Mouse (Mus musculus) heart, embryonic 12.5 days (tissue): ENCODE results near the gene Plekhb2. TPM values are rescaled to one million over a fixed set of nuclear protein-coding genes. Genes with fewer than 3 reads are reported as not detected.
A peak's percentile ranks its signal among the peaks of the same experiment; 100 is the strongest.

Experiments used
- ATAC-seq: fragments of 200-750 bp; cut with Nextera tagmentation; 2 replicates; pipeline ENCODE4 v1.8.0; 2017; ENCODE audit warnings: moderate TSS enrichment, moderate library complexity; ENCODE audit not compliant: insufficient number of reproducible peaks, low FRiP score
- H3K27ac ChIP-seq: fragments of 300-500 bp; sonication (generic); 2 replicates; pipeline ENCODE4 v1.5.1; 2016; ENCODE audit warnings: mild to moderate bottlenecking, moderate library complexity; ENCODE audit not compliant: poor library complexity, severe bottlenecking
- H3K27me3 ChIP-seq: fragments of 300-500 bp; sonication (generic); replicated peaks from 2 replicates; pipeline ENCODE4 v1.6.1; 2016; ENCODE audit warnings: mild to moderate bottlenecking, moderate library complexity
- H3K36me3 ChIP-seq: fragments of 300-500 bp; sonication (generic); 2 replicates; pipeline ENCODE4 v1.6.1; 2016; ENCODE audit warnings: mild to moderate bottlenecking, moderate library complexity
- H3K4me1 ChIP-seq: fragments of 300-500 bp; sonication (generic); replicated peaks from 2 replicates; pipeline ENCODE4 v1.6.1; 2016; ENCODE audit warnings: mild to moderate bottlenecking
- H3K4me2 ChIP-seq: fragments of 300-500 bp; sonication (generic); 2 replicates; pipeline ENCODE4 v1.6.1; 2016; ENCODE audit warnings: mild to moderate bottlenecking, moderate library complexity
- H3K4me3 ChIP-seq: fragments of 300-500 bp; sonication (generic); 2 replicates; pipeline ENCODE4 v1.5.1; 2016; ENCODE audit warnings: mild to moderate bottlenecking
- H3K9ac ChIP-seq: fragments of 300-500 bp; sonication (generic); 2 replicates; pipeline ENCODE4 v1.6.1; 2016; ENCODE audit warnings: mild to moderate bottlenecking, moderate library complexity
- H3K9me3 ChIP-seq: fragments of 300-500 bp; sonication (generic); replicated peaks from 2 replicates; pipeline ENCODE4 v1.6.1; 2016; ENCODE audit warnings: mild to moderate bottlenecking, moderate library complexity
- WGBS: fragments of 180-500 bp; shearing (Covaris S2); methylation state at CpG from one replicate; pipeline ENCODE4 v1.1.7; 2016; 5-methylcytosine and 5-hydroxymethylcytosine counted together
- polyA plus RNA-seq: library from polyadenylated mRNA; unstranded; fragments of >200 nt; fragmentation: Nextera tagmentation; extraction: Ambion mirVana; gene quantifications from 2 replicates; pipeline ENCODE4 v1.2.1, GENCODE M21; 2016

The Plekhb2 gene
- polyA plus RNA-seq, 1 experiment from 2014 or later = 67.3 TPM

DNA sequence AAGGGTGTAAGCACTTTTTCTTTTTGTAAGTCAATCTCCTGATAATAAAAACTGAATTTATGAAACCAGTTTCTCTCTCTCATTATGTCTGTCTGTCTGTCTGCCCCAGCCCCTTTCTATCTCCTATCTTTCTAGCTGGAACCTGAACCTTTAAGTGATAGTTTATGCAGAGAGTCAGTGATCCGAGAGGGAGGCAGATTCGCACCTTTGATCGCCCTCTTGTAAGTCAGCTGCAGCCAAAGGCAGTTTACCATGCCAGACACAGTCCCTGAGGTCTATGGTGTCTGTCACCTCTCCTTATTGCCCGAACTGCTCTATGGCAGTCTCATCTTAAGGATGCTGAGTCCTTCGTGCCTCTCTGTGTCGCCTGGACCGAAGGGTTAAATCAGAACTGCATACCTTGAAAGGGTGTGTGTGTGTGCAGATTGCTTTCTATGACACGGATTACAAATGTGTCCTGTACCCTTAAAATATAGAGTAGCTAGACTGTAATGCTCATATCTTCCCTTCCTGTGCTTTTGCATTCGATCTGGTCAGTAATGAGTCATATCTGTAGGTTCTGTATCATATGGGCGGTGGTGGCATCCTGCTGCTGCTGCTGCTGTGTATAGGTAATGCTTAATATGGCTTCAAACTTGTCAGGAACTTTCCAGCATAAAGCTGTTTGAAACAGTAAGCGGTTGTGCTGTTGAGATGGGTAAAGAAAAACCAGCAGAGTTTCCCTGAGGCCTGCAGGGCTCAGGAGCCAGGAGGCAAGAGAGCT, 2.5 kb downstream of the Plekhb2 start:
- H3K9me3 ChIP-seq = no peaks in the 10 kb centered on the region
- H3K36me3 ChIP-seq = no peaks in the 10 kb centered on the region
- ATAC-seq = no peak
- WGBS = 70% methylated on average over 11 of the region's 11 CpGs
- no peak overlapping the region for H3K4me3 ChIP-seq
- H3K9ac ChIP-seq = no peak overlapping the region
- H3K4me1 ChIP-seq = peaks cover 26% of the 10 kb centered on the region
- no peaks in the 10 kb centered on the region for H3K27me3 ChIP-seq
- peak overlapping the region; percentile 60 for H3K27ac ChIP-seq
- no peak overlapping the region for H3K4me2 ChIP-seq

DNA sequence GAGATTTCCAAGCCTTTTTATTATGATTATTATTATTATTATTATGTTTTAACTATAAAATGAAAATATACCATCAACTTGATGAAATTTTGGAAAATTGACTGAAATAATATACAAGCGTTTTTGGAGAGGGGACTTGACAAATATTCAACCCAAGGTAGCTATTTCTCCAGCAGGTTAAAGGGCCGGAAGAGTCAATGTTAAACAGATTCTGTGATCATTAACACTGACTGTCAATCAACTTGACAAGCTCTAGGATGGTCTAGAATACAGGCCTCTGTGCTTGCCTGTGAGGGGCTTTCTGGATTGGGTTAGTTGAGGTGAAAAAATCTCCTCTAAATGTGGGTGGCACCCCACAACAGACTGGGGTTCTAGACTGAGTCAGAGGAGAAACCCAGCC, 4.0 kb downstream of the Plekhb2 start:
- ATAC-seq = no peak
- no peaks in the 10 kb centered on the region for H3K27me3 ChIP-seq
- H3K4me3 ChIP-seq = no peak overlapping the region
- H3K27ac ChIP-seq = no peak overlapping the region
- H3K36me3 ChIP-seq = no peaks in the 10 kb centered on the region
- peaks cover 26% of the 10 kb centered on the region for H3K4me1 ChIP-seq
- no peak overlapping the region for H3K4me2 ChIP-seq
- no peaks in the 10 kb centered on the region for H3K9me3 ChIP-seq
- 81% methylated on average over 2 of the region's 2 CpGs for WGBS
- no peak overlapping the region for H3K9ac ChIP-seq

DNA sequence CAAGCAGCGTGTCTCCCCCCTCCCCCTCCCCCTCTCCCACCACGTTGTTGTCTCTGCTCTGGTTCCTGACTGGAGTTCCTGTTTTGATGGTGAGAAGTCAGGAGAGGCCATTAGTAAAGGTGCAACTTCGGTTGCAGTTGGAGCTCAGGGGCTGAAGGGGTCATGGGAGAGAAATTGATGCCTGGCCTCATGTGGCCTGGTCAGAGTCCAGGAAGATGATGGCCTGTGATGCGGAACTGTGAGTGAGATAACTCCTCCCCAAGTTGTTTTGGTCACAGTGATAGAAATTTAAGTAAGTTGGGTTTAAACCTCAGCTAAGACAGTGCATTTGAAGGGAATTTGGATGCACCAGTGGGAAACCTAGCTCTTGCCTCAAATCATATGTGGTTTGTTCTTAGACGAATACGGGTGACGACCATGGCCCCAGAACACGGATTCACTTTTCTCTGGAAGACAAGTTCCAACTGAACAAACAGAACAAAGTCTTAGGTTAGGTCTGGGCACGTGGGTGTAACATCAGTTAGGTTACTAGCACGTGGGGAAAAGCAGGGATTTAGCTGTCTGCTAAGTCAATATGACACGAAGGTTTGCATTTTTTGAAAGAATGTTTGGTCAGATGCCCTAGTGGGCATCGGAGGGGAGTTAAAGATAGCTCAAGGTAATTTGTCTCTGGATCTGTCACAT, 5.4 kb downstream of the Plekhb2 start:
- no peak for ATAC-seq
- Histone ChIP-seq H3K27me3 (no peaks in the 10 kb centered on the region), H3K9me3 (no peaks in the 10 kb centered on the region), H3K9ac (no peak overlapping the region), H3K36me3 (no peaks in the 10 kb centered on the region), H3K4me3 (no peak overlapping the region), H3K27ac (no peak overlapping the region), H3K4me1 (peaks cover 26% of the 10 kb centered on the region), H3K4me2 (no peak overlapping the region)
- WGBS = 74% methylated on average over 12 of the region's 12 CpGs

DNA sequence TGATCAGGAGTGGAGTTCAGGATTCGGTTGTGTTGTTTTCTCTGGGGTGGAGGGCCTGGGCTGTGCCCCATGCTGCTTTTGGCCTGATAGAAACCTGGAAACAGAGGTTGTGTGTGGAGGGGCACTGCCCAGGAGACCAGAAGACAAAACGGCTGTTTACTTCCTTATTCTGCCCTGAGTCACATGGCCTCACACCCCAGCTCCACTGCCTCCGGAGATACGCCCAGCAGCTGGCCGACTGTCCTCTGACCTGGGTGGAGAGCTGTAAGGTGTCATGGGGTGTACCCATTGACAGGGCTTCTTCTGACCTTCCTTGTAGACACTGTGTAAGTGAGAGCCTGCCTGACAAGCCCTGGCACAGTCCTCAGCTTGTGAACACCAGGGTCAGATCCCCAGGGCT, 8.9 kb downstream of the Plekhb2 start:
- ATAC-seq = no peak
- Histone ChIP-seq H3K27ac (no peak overlapping the region), H3K4me2 (no peak overlapping the region), H3K4me1 (peaks cover 4% of the 10 kb centered on the region), H3K4me3 (no peak overlapping the region), H3K9me3 (no peaks in the 10 kb centered on the region), H3K27me3 (no peaks in the 10 kb centered on the region), H3K36me3 (peaks cover 18% of the 10 kb centered on the region), H3K9ac (no peak overlapping the region)
- WGBS = 71% methylated on average over 5 of the region's 5 CpGs

DNA sequence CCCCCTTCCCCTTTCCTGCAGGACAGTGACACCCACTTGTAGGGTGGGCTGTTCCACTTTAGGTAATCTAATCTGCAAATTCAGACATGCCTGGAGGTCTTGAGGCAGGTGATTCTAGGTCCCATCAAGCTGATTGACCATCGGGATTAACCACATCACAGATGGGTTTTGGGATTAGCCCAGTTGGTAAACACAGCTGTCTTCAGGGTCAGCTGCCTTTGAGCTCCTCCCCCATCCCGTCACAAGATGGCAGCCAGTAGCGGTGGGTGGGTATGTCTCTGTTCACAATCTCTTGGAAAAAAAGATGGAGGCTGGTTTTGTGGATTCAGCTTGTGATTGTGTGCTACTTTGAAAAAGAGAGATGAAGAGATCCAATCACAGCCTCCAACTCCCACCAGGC, 10.0 kb downstream of the Plekhb2 start:
- Histone ChIP-seq H3K9me3 (no peaks in the 10 kb centered on the region), H3K9ac (no peak overlapping the region), H3K4me2 (no peak overlapping the region), H3K27me3 (no peaks in the 10 kb centered on the region), H3K4me1 (peaks cover 15% of the 10 kb centered on the region), H3K36me3 (peaks cover 18% of the 10 kb centered on the region), H3K4me3 (no peak overlapping the region), H3K27ac (no peak overlapping the region)
- 82% methylated on average over 3 of the region's 3 CpGs for WGBS
- no peak for ATAC-seq

DNA sequence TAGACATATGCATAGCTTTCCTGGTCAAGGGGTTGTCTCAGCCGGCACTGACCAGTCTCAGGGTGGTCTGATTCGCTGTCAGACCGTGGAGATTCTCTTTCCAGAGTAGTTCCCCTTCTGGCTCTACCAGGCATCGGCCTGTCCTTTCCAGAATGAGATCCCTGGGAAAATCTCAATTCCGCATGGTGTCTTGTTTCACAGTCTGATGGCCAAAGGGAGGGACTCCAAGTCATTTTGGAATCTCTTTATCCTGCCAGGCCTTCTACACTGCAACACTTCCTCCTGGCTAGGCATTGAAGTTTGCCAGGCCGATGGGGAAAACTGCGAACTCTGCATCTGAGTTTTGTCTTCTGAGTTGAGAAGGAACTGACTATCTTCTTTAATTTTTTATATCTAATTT, 10.4 kb downstream of the Plekhb2 start:
- Histone ChIP-seq H3K4me1 (peaks cover 15% of the 10 kb centered on the region), H3K9me3 (no peaks in the 10 kb centered on the region), H3K9ac (no peak overlapping the region), H3K4me2 (no peak overlapping the region), H3K27ac (no peak overlapping the region), H3K27me3 (no peaks in the 10 kb centered on the region), H3K36me3 (peaks cover 18% of the 10 kb centered on the region), H3K4me3 (no peak overlapping the region)
- no peak for ATAC-seq
- 89% methylated on average over 7 of the region's 7 CpGs for WGBS

DNA sequence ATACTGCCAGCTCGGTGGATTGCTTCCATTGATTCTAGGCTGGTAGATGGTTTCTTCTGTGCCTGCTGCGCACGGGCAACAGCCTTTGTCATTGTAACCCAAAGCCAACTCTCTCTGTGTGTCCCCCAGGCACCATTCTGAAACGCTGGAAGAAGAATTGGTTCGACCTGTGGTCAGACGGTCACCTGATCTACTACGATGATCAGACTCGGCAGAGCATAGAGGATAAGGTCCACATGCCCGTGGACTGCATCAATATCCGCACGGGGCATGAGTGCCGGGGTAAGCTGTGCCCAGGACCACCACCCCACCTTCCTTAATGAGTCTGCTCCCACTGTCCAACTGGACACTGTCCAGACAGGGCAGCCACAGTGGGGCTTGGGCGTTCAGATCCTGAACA, 13.1 kb downstream of the Plekhb2 start:
- no peak overlapping the region for H3K4me3 ChIP-seq
- no peaks in the 10 kb centered on the region for H3K9me3 ChIP-seq
- 93% methylated on average over 13 of the region's 13 CpGs for WGBS

DNA sequence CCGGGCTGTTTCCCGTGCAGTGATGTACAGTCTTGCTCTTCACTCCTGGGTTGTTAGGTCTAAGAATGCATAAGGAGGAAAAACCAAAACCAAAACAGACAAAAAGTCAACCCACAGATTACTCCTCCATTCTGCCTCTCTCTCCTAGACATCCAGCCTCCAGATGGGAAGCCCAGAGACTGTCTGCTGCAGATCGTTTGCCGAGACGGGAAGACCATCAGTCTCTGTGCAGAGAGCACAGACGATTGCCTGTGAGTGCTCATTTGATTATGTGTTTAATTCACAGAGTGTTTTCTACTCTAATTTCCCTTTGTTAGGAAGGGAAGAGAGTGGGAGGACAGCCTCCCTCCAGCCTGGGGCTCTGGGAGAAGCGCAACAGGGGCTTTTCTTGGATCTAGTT, 13.5 kb downstream of the Plekhb2 start:
- no peak overlapping the region for H3K9ac ChIP-seq
- WGBS = 80% methylated on average over 7 of the region's 7 CpGs

More for the DNA sequence above, 13.1 kb downstream of the Plekhb2 start:
- peaks cover 15% of the 10 kb centered on the region for H3K4me1 ChIP-seq
- no peak for ATAC-seq
- H3K27ac ChIP-seq = no peak overlapping the region
- H3K36me3 ChIP-seq = peaks cover 26% of the 10 kb centered on the region
- H3K9ac ChIP-seq = no peak overlapping the region
- no peak overlapping the region for H3K4me2 ChIP-seq
- H3K27me3 ChIP-seq = no peaks in the 10 kb centered on the region

DNA sequence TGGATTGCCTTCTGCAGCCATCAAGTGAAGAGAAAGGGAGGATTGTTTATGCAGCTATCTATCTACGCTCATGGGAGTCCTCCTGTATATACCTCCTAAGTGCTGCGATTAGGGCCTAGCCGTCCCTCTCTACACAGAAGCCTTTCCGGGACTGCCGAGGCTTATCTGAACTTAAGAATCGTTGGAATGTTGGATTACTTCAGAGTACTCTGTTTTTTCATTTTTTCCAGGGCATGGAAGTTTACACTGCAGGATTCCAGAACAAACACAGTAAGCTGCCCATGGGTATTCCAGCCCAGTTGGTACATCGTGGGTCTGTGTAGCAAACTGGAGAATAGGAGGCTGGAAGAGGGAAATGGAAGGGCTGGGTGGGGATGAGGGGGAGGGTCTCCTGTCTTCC, 14.5 kb downstream of the Plekhb2 start:
- H3K4me3 ChIP-seq = no peak overlapping the region
- no peak overlapping the region for H3K27ac ChIP-seq
- peaks cover 15% of the 10 kb centered on the region for H3K4me1 ChIP-seq
- H3K36me3 ChIP-seq = peaks cover 35% of the 10 kb centered on the region
- no peaks in the 10 kb centered on the region for H3K27me3 ChIP-seq
- 12% methylated on average over 7 of the region's 7 CpGs for WGBS
- ATAC-seq = peak; percentile 65; the same call in 1 of the 2 replicates
- no peak overlapping the region for H3K9ac ChIP-seq
- H3K9me3 ChIP-seq = no peaks in the 10 kb centered on the region
- H3K4me2 ChIP-seq = no peak overlapping the region

More for the DNA sequence above, 13.5 kb downstream of the Plekhb2 start:
- Histone ChIP-seq H3K36me3 (peaks cover 26% of the 10 kb centered on the region), H3K4me3 (no peak overlapping the region), H3K4me2 (no peak overlapping the region), H3K27me3 (no peaks in the 10 kb centered on the region), H3K9me3 (no peaks in the 10 kb centered on the region), H3K4me1 (peaks cover 15% of the 10 kb centered on the region), H3K27ac (no peak overlapping the region)
- ATAC-seq = no peak

DNA sequence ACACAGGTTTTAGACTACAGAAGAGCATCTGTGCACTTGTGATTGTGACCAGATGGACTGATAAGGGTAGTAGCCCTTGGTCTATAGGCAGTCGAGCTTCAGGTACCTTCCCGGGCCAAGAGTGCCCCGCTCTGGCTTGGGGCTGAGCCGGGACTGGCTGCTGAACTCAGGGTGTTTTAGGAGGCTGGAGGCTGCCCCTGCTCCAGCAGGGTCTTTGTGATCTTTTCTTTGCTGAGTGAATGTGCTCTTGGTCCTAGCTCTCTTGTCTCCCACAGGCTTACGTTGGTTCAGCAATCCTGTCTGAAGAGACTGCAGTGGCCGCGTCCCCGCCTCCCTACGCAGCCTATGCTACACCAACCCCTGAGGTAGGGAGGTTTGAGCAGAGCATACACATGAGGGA, 16.1 kb downstream of the Plekhb2 start:
- Histone ChIP-seq H3K4me1 (peaks cover 15% of the 10 kb centered on the region), H3K4me3 (no peak overlapping the region), H3K4me2 (no peak overlapping the region), H3K27me3 (no peaks in the 10 kb centered on the region), H3K9me3 (no peaks in the 10 kb centered on the region), H3K36me3 (peaks cover 49% of the 10 kb centered on the region), H3K27ac (no peak overlapping the region), H3K9ac (no peak overlapping the region)
- 83% methylated on average over 9 of the region's 9 CpGs for WGBS
- ATAC-seq = no peak

DNA sequence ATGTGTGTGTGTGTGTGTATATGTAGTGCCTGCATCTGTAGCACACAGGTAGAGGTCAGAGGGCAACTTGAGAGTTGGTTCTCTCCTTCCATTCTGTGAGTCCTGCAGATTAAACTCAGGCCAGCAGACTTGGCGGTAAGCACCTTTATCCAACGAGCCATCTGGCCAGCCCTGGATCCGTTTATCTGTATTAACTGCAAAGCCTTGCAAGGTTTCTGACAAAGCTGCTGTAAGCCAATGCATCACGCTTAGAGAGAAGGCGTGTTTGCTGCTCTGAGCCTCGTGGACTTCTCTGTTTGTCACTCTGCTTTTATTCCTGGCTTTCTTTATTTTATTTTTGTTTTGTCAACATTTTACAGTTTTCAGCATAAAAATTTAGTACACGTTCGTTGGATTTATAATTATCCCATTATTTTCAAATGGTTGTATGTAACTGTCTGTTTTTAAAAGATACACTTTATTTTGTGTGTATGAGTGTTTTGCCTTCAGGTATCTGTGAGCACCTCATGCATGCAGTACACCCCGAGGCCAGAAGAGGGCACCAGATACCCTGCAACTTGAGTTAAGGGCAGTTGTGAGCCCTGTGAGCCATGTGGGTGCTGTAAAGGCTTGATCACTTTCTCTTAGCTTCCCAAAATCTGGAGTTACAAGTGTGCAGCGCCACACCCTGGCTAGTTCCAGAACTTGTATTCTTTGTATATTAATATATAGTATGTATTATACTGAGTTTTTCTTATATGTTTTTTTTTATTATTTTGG, 17.2 kb downstream of the Plekhb2 start:
- no peak overlapping the region for H3K9ac ChIP-seq
- no peak; the same call in 1 of the 2 replicates for ATAC-seq
- no peak overlapping the region for H3K4me2 ChIP-seq
- 54% methylated on average over 10 of the region's 10 CpGs for WGBS
- peaks cover 15% of the 10 kb centered on the region for H3K4me1 ChIP-seq
- H3K36me3 ChIP-seq = peaks cover 57% of the 10 kb centered on the region
- H3K27me3 ChIP-seq = no peaks in the 10 kb centered on the region
- H3K27ac ChIP-seq = no peak overlapping the region
- H3K9me3 ChIP-seq = no peaks in the 10 kb centered on the region
- H3K4me3 ChIP-seq = no peak overlapping the region
